Mouse (Mus musculus) lung, embryonic 14.5 days (tissue): ENCODE data around the gene Mdm2. TPM values are rescaled to one million over a fixed set of nuclear protein-coding genes. Genes with fewer than 3 reads are reported as not detected.
"Not testable (repeated sequence)": the region's sequence is repeated elsewhere in the genome, so short reads cannot be mapped to it uniquely, and the experiment has no call there.

Source experiments
- ATAC-seq: fragments of 200-750 bp; cut with Nextera tagmentation; 2 replicates; pipeline ENCODE4 v1.8.0; 2017; ENCODE audit warnings: mild to moderate bottlenecking, moderate TSS enrichment, moderate library complexity; ENCODE audit not compliant: insufficient read depth
- DNase-seq: peaks from one replicate; pipeline ENCODE4 v3.0.0-alpha.2; 2015
- H3K27ac ChIP-seq: fragments of 300-500 bp; sonication (generic); 2 replicates; pipeline ENCODE4 v1.5.1; 2014; ENCODE audit warnings: low read depth, mild to moderate bottlenecking, moderate library complexity
- H3K27me3 ChIP-seq: fragments of 300-500 bp; sonication (generic); 2 replicates; pipeline ENCODE4 v1.6.1; 2014; ENCODE audit warnings: low read length, control low read depth; ENCODE audit not compliant: insufficient read depth
- H3K36me3 ChIP-seq: fragments of 300-500 bp; sonication (generic); 2 replicates; pipeline ENCODE4 v1.6.1; 2014; ENCODE audit warnings: control low read depth; ENCODE audit not compliant: insufficient read depth
- H3K4me1 ChIP-seq: fragments of 300-500 bp; sonication (generic); 2 replicates; pipeline ENCODE4 v1.6.1; 2014; ENCODE audit warnings: antibody characterized with exemption, control low read depth; ENCODE audit not compliant: insufficient read depth
- H3K4me2 ChIP-seq: fragments of 300-500 bp; sonication (generic); 2 replicates; pipeline ENCODE4 v1.6.1; 2014; ENCODE audit warnings: mild to moderate bottlenecking
- H3K4me3 ChIP-seq: fragments of 300-500 bp; sonication (generic); 2 replicates; pipeline ENCODE4 v1.5.1; 2014; ENCODE audit warnings: low read depth, low read length
- H3K9ac ChIP-seq: fragments of 300-500 bp; sonication (generic); 2 replicates; pipeline ENCODE4 v1.6.1; 2014
- H3K9me3 ChIP-seq: fragments of 300-500 bp; sonication (generic); 2 replicates; pipeline ENCODE4 v1.6.1; 2016; ENCODE audit warnings: low read depth, low read length, control low read depth
- CTCF ChIP-seq: IDR thresholded peaks from 2 replicates; pipeline ENCODE4 v1.5.1; 2016; ENCODE audit warnings: antibody characterized with exemption, low read depth
- WGBS: fragments of 180-500 bp; shearing (Covaris S2); extraction: QIAGEN DNeasy Blood & Tissue Kit; methylation state at CpG from one replicate; pipeline ENCODE4 v1.1.7; 2014; 5-methylcytosine and 5-hydroxymethylcytosine counted together
- polyA plus RNA-seq: library from polyadenylated mRNA; unstranded; fragments of >200 nt; fragmentation: Nextera tagmentation; extraction: Ambion mirVana; gene quantifications from 2 replicates; pipeline ENCODE4 v1.2.1, GENCODE M21; 2014

Mdm2 gene
- polyA plus RNA-seq, 1 experiment from 2014 or later, result 50.5 TPM

DNA sequence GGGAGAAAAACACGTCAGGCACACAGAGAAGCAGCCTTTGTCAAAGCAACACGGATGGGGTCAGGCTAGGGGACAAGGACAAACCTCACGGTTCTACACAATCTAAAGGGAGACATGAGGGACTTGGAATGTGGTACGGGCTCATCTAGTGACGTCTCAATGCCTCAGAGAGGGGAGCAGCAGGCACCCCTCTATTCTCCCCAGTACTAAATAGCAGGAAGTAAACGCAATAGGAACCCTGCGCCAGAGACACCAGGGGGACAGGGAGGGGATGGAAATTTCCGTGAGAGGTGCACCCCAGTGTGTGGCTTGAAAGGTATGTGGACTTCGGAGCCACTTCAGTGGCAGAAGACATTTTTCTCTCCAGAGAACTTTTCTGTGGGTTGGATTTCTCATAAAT lies 30.4 kb upstream of the Mdm2 start:
- H3K36me3 ChIP-seq, result peaks cover 50% of the 10 kb centered on the region
- 0 out of 2 replicates have a peak, but pooled peaks cover 6% of the 10 kb centered on the region for H3K4me1 ChIP-seq
- ATAC-seq (no peak), DNase-seq (no peak)
- H3K27me3 ChIP-seq, result no peaks in the 10 kb centered on the region
- 81% methylated on average over 9 of the region's 9 CpGs for WGBS
- H3K9me3 ChIP-seq, result no peaks in the 10 kb centered on the region
- H3K9ac ChIP-seq, result no peak overlapping the region
- no peak overlapping the region for H3K4me3 ChIP-seq
- no peak for TF ChIP-seq CTCF
- H3K27ac ChIP-seq, result no peak overlapping the region
- no peak overlapping the region for H3K4me2 ChIP-seq

DNA sequence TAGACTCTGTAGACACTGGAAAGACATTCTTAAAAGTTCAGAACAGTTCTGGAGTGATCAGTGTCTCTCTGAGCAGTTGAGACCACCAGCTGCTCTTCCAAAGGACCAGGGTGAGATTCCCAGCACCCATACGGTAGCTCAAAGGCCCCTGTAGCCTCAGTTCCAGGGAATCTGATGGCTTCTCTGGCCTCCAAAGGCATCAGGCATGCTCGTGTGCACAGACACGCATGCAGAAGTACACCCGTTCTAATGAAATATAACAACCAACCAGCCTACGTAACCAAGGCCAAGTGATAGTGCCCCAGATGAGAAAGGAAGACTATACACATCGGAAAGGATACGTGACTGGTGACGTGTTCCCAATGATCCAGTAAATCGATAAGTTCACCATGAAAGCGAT lies 29.6 kb upstream of the Mdm2 start:
- no peak overlapping the region for H3K4me3 ChIP-seq
- no peaks in the 10 kb centered on the region for H3K9me3 ChIP-seq
- 0 out of 2 replicates have a peak, but pooled peaks cover 3% of the 10 kb centered on the region for H3K4me1 ChIP-seq
- no peak for TF ChIP-seq CTCF
- no peak overlapping the region for H3K27ac ChIP-seq
- H3K27me3 ChIP-seq, result no peaks in the 10 kb centered on the region
- H3K36me3 ChIP-seq, result peaks cover 50% of the 10 kb centered on the region
- H3K9ac ChIP-seq, result no peak overlapping the region
- no peak for DNase-seq
- no peak overlapping the region for H3K4me2 ChIP-seq
- no peak for ATAC-seq
- 94% methylated on average over 10 of the region's 10 CpGs for WGBS

DNA sequence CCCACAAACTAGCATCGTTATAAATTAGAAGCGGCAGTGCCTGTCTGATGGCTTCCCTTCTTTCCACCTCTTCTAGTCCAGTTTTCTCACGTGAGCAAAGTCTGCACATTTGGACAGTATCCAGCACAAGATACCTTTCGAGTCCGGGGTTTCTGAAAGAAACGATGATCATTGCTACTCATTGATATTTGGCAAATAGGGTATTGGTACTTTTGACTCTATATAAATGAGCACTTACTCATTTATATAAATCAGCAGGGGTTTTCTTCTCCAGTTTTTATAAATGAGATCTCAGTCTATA lies 29.0 kb upstream of the Mdm2 start:
- no peaks in the 10 kb centered on the region for H3K4me1 ChIP-seq
- TF ChIP-seq CTCF, result no peak
- peaks cover 50% of the 10 kb centered on the region for H3K36me3 ChIP-seq
- DNase-seq (no peak), ATAC-seq (no peak)
- H3K27ac ChIP-seq, result no peak overlapping the region
- H3K4me2 ChIP-seq, result no peak overlapping the region
- H3K9ac ChIP-seq, result no peak overlapping the region
- no peaks in the 10 kb centered on the region for H3K9me3 ChIP-seq
- 95% methylated on average over 6 of the region's 6 CpGs for WGBS
- H3K4me3 ChIP-seq, result no peak overlapping the region
- no peaks in the 10 kb centered on the region for H3K27me3 ChIP-seq

DNA sequence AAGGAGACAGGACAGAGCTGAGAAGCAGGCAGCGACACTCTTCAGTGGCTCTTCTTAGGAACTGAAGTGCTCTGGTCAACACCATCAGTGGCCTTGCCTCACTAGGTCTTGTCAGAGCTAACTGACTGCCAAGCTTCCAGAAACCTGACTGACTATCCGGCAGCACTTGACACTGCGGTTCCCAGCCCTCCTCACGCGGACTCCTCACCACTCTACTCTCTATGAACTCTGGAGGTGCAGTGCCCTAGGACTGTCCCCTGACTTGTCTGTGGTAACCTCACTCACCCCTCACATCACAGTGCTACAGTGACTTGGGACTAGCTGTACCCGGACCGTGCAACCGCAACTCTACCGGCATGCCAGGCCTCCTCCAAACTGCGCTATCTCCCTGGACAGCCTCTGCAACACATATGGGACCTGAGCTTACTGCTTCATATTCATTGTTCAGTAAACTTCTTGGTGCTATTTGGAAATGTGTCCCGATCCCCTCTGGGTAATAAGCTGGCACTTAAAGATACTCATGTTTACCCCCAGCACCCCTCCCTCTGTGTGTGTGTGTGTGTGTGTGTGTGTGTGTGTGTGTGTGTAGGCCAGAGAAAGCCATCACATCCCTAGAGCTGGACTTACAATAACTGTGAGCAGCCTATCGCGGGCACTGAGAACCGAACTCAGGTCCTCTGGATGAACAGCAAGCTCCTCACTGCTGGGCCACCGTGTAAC lies 28.5 kb upstream of the Mdm2 start:
- no peak for ATAC-seq
- 92% methylated on average over 15 of the region's 15 CpGs for WGBS
- H3K36me3 ChIP-seq, result peaks cover 47% of the 10 kb centered on the region

DNA sequence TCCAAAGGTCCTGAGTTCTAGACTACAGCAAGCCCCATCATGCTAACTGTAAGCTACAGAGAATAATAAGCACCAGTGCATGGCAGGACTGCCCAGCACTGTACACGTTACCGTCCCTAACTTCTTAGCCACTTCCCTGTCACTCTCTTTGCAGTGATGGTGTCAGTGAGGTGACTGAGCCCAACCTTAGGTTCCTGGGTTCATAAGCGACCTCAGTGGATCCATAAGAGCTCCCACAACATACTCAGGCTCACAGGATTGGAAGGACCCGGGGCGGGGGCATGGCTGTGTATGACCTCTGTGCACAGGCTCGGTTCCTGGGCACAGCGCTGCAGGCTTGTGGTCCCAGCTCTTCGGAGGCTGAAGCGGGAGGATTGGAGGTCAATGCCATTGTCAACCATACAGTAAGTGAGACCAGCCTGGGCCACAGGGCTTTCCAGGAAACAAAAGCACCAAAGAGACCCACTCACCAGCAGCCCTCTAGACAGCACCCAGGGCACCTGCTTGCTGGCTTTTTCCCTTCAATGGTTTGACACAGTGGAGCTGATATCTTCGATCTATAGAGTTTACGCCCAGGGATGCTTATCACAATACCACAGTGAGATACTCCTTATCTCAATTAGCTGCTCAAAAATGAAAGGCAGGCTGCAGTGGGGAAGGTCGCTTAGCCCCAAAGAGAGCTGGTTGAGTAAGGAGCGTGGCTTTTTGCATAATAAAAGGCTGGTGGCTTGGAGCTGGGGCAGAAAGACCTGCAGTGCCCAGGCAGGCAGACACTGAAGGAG lies 27.8 kb upstream of the Mdm2 start:
- Histone ChIP-seq H3K27me3 (no peaks in the 10 kb centered on the region), H3K36me3 (peaks cover 42% of the 10 kb centered on the region), H3K4me2 (no peak overlapping the region), H3K9me3 (no peaks in the 10 kb centered on the region), H3K9ac (no peak overlapping the region), H3K27ac (no peak overlapping the region), H3K4me3 (no peak overlapping the region), H3K4me1 (no peaks in the 10 kb centered on the region)
- ATAC-seq, result no peak
- DNase-seq, result no peak
- WGBS, result 84% methylated on average over 13 of the region's 13 CpGs
- no peak for TF ChIP-seq CTCF

More for the DNA sequence above, 28.5 kb upstream of the Mdm2 start:
- no peak overlapping the region for H3K27ac ChIP-seq
- no peaks in the 10 kb centered on the region for H3K4me1 ChIP-seq
- H3K4me2 ChIP-seq, result no peak overlapping the region
- no peak overlapping the region for H3K4me3 ChIP-seq
- no peak for DNase-seq
- H3K27me3 ChIP-seq, result no peaks in the 10 kb centered on the region
- TF ChIP-seq CTCF, result no peak
- no peak overlapping the region for H3K9ac ChIP-seq
- no peaks in the 10 kb centered on the region for H3K9me3 ChIP-seq

DNA sequence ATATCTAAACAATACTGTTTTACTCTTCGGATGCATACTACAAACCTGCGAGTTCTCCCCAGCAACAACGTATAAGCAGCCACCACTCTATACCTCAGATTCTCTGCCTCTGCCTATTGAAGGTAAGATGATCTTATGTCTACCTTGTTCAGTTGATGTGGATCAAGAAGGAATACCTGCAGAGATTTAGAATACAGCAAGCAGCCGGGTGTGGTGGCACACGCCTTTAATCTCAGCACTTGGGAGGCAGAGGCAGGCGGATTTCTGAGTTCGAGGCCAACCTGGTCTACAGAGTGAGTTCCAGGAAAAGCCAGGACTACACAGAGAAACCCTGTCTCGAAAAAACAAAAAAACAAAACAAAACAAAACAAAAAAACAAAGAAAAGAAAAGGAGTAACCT lies 26.9 kb upstream of the Mdm2 start:
- WGBS, result 92% methylated on average over 8 of the region's 8 CpGs
- not testable (repeated sequence) for H3K4me3 ChIP-seq, H3K4me2 ChIP-seq, H3K4me1 ChIP-seq, H3K27ac ChIP-seq, H3K27me3 ChIP-seq, H3K9me3 ChIP-seq, ATAC-seq, DNase-seq, H3K9ac ChIP-seq
- peaks cover 42% of the 10 kb centered on the region for H3K36me3 ChIP-seq

DNA sequence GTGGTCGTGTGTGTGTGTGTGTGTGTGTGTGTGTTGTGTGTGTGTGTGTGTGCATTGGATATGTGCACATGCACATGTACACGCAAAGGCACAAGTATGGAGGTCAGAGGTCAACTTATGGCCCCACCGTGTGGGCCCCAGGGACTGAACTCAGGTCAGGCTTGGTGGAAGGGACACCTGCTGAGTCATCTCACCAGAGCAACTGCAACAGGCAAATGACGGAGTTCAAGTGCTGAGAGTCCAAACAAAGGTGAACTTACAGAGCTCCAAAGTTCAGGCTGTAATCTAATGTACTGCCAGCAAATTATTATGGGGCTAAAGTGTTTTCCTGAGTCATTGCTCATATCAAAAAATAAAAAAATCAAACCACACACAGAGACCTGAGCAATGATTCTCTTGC lies 26.5 kb upstream of the Mdm2 start:
- no peaks in the 10 kb centered on the region for H3K9me3 ChIP-seq
- DNase-seq (no peak), ATAC-seq (no peak)
- H3K4me2 ChIP-seq, result no peak overlapping the region
- no peak overlapping the region for H3K9ac ChIP-seq
- H3K36me3 ChIP-seq, result peaks cover 42% of the 10 kb centered on the region
- H3K27ac ChIP-seq, result no peak overlapping the region
- H3K4me1 ChIP-seq, result no peaks in the 10 kb centered on the region
- no peak overlapping the region for H3K4me3 ChIP-seq
- 82% methylated on average over 4 of the region's 4 CpGs for WGBS
- TF ChIP-seq CTCF, result no peak
- no peaks in the 10 kb centered on the region for H3K27me3 ChIP-seq
